Mouse (Mus musculus) lung, embryonic 16.5 days (tissue): ENCODE results near the gene Ccdc102a. TPM values are rescaled to one million over a fixed set of nuclear protein-coding genes. Genes with fewer than 3 reads are reported as not detected.

Source experiments
- ATAC-seq: fragments of 200-750 bp; cut with Nextera tagmentation; 2 replicates; pipeline ENCODE4 v1.8.0; 2017; ENCODE audit warnings: low read depth, mild to moderate bottlenecking, moderate library complexity
- H3K27ac ChIP-seq: fragments of 300-500 bp; sonication (generic); 2 replicates; pipeline ENCODE4 v1.5.1; 2014; ENCODE audit warnings: mild to moderate bottlenecking, control low read depth, low read length
- H3K27me3 ChIP-seq: fragments of 300-500 bp; sonication (generic); 2 replicates; pipeline ENCODE4 v1.6.1; 2014; ENCODE audit warnings: low read depth, low read length, mixed read lengths; ENCODE audit not compliant: control insufficient read depth, insufficient read depth
- H3K36me3 ChIP-seq: fragments of 300-500 bp; sonication (generic); 2 replicates; pipeline ENCODE4 v1.6.1; 2014; ENCODE audit warnings: low read length; ENCODE audit not compliant: control insufficient read depth, insufficient read depth
- H3K4me1 ChIP-seq: fragments of 300-500 bp; sonication (generic); replicated peaks from 2 replicates; pipeline ENCODE4 v1.6.1; 2014; ENCODE audit warnings: low read length, mixed read lengths; ENCODE audit not compliant: control insufficient read depth, insufficient read depth
- H3K4me2 ChIP-seq: fragments of 300-500 bp; sonication (generic); 2 replicates; pipeline ENCODE4 v1.6.1; 2014; ENCODE audit warnings: low read depth, low read length, control low read depth
- H3K4me3 ChIP-seq: fragments of 300-500 bp; sonication (generic); 2 replicates; pipeline ENCODE4 v1.5.1; 2014; ENCODE audit warnings: mild to moderate bottlenecking, low read length, control low read depth
- H3K9ac ChIP-seq: fragments of 300-500 bp; sonication (generic); 2 replicates; pipeline ENCODE4 v1.6.1; 2014; ENCODE audit warnings: low read length, control low read depth
- H3K9me3 ChIP-seq: fragments of 300-500 bp; sonication (generic); 2 replicates; pipeline ENCODE4 v1.6.1; 2016; ENCODE audit warnings: low read length; ENCODE audit not compliant: control insufficient read depth
- WGBS: fragments of 180-500 bp; shearing (Covaris S2); extraction: QIAGEN DNeasy Blood & Tissue Kit; methylation state at CpG from one replicate; pipeline ENCODE4 v1.1.7; 2014; 5-methylcytosine and 5-hydroxymethylcytosine counted together
- polyA plus RNA-seq: library from polyadenylated mRNA; unstranded; fragments of >200 nt; fragmentation: Nextera tagmentation; extraction: Ambion mirVana; gene quantifications from 2 replicates; pipeline ENCODE4 v1.2.1, GENCODE M21; 2015

Ccdc102a gene
- polyA plus RNA-seq, 1 experiment from 2014 or later, result 18.5 TPM

- Histone ChIP-seq H3K36me3 (peaks cover 11% of the 10 kb centered on the region), H3K4me3 (peak overlapping the region; percentile 30), H3K9me3 (no peaks in the 10 kb centered on the region), H3K9ac (peak overlapping the region; percentile 51), H3K4me1 (peaks cover 23% of the 10 kb centered on the region), H3K4me2 (peak overlapping the region; percentile 60), H3K27ac (no peak overlapping the region), H3K27me3 (no peaks in the 10 kb centered on the region)
- WGBS, result 10% methylated on average over 11 of the region's 11 CpGs
- ATAC-seq, result peak; percentile 62
Measured at GRCm38 (mm10) chr8:94899262-94899661, 18.6 kb downstream of the Ccdc102a start.

- H3K9me3 ChIP-seq, result no peaks in the 10 kb centered on the region
- H3K27me3 ChIP-seq, result no peaks in the 10 kb centered on the region
- 13% methylated on average over 2 of the region's 2 CpGs for WGBS
- no peak overlapping the region for H3K4me2 ChIP-seq
- no peaks in the 10 kb centered on the region for H3K4me1 ChIP-seq
- H3K27ac ChIP-seq, result 0 out of 2 replicates have a peak overlapping the region, but pooled peaks have one; percentile 55
- H3K36me3 ChIP-seq, result no peaks in the 10 kb centered on the region
- H3K4me3 ChIP-seq, result no peak overlapping the region
- peak; percentile 84 for ATAC-seq
- no peak overlapping the region for H3K9ac ChIP-seq
Measured at GRCm38 (mm10) chr8:94892917-94893316, 25.0 kb downstream of the Ccdc102a start.

GRCm38 (mm10) chr8:94888383-94889036 lies 29.4 kb downstream of the Ccdc102a start:
- no peaks in the 10 kb centered on the region for H3K9me3 ChIP-seq
- no peaks in the 10 kb centered on the region for H3K4me1 ChIP-seq
- H3K27ac ChIP-seq, result no peak overlapping the region
- no peak overlapping the region for H3K9ac ChIP-seq
- H3K36me3 ChIP-seq, result no peaks in the 10 kb centered on the region
- no peak overlapping the region for H3K4me3 ChIP-seq
- peak overlapping the region; percentile 33; the same call in 1 of the 2 replicates for H3K4me2 ChIP-seq
- WGBS, result 27% methylated on average over 14 of the region's 14 CpGs
- H3K27me3 ChIP-seq, result no peaks in the 10 kb centered on the region
- ATAC-seq, result no peak; the same call in 1 of the 2 replicates

GRCm38 (mm10) chr8:94880742-94881141 lies 37.2 kb downstream of the Ccdc102a start:
- no peak overlapping the region for H3K27ac ChIP-seq
- 58% methylated on average over 4 of the region's 4 CpGs for WGBS

GRCm38 (mm10) chr8:94876820-94877219 lies 41.1 kb downstream of the Ccdc102a start:
- peak overlapping the region; percentile 88 for H3K4me2 ChIP-seq
- peak; percentile 0; the same call in 1 of the 2 replicates for ATAC-seq
- WGBS, result 24% methylated on average over 3 of the region's 3 CpGs

More at GRCm38 (mm10) chr8:94880742-94881141, 37.2 kb downstream of the Ccdc102a start:
- no peak overlapping the region for H3K9ac ChIP-seq
- no peak for ATAC-seq
- no peak overlapping the region for H3K4me2 ChIP-seq
- no peaks in the 10 kb centered on the region for H3K27me3 ChIP-seq
- H3K4me3 ChIP-seq, result no peak overlapping the region
- H3K36me3 ChIP-seq, result no peaks in the 10 kb centered on the region
- peaks cover 7% of the 10 kb centered on the region for H3K4me1 ChIP-seq
- H3K9me3 ChIP-seq, result no peaks in the 10 kb centered on the region

GRCm38 (mm10) chr8:94876197-94876730 lies 41.6 kb downstream of the Ccdc102a start, which contains the start of gene Dok4:
TSS of gene Dok4 (minus strand) at chr8:94876330.
- Histone ChIP-seq H3K27ac (peak within 1 kb of the TSS; percentile 77), H3K36me3 (no peaks in the 10 kb centered on the region), H3K9ac (peak within 1 kb of the TSS; percentile 78), H3K27me3 (no peaks in the 10 kb centered on the region), H3K9me3 (no peaks in the 10 kb centered on the region), H3K4me1 (peaks cover 31% of the 10 kb centered on the region), H3K4me3 (peak within 1 kb of the TSS; percentile 72), H3K4me2 (peak within 1 kb of the TSS; percentile 88)
- under 1% methylated on average over 30 of the region's 37 CpGs for WGBS
- ATAC-seq, result peak; percentile 89

More at GRCm38 (mm10) chr8:94876820-94877219, 41.1 kb downstream of the Ccdc102a start:
- H3K36me3 ChIP-seq, result no peaks in the 10 kb centered on the region
- H3K27ac ChIP-seq, result peak overlapping the region; percentile 75
- no peaks in the 10 kb centered on the region for H3K9me3 ChIP-seq
- H3K4me3 ChIP-seq, result peak overlapping the region; percentile 72; the same call in 1 of the 2 replicates
- H3K9ac ChIP-seq, result 0 out of 2 replicates have a peak overlapping the region, but pooled peaks have one; percentile 7
- H3K27me3 ChIP-seq, result no peaks in the 10 kb centered on the region
- peaks cover 25% of the 10 kb centered on the region for H3K4me1 ChIP-seq

- peak overlapping the region; percentile 78 for H3K9ac ChIP-seq
- ATAC-seq, result no peak
- under 1% methylated on average over 13 of the region's 20 CpGs for WGBS
- H3K4me3 ChIP-seq, result peak overlapping the region; percentile 72
- H3K4me1 ChIP-seq, result peaks cover 35% of the 10 kb centered on the region
- H3K27ac ChIP-seq, result peak overlapping the region; percentile 77
- no peaks in the 10 kb centered on the region for H3K36me3 ChIP-seq
- no peaks in the 10 kb centered on the region for H3K27me3 ChIP-seq
- H3K4me2 ChIP-seq, result peak overlapping the region; percentile 88
- H3K9me3 ChIP-seq, result no peaks in the 10 kb centered on the region
Measured at GRCm38 (mm10) chr8:94875871-94876150, 42.1 kb downstream of the Ccdc102a start.

GRCm38 (mm10) chr8:94875096-94875870 lies 42.6 kb downstream of the Ccdc102a start:
- no peaks in the 10 kb centered on the region for H3K27me3 ChIP-seq
- ATAC-seq, result no peak
- H3K4me2 ChIP-seq, result peak overlapping the region; percentile 88
- H3K36me3 ChIP-seq, result no peaks in the 10 kb centered on the region
- 11% methylated on average over 17 of the region's 17 CpGs for WGBS
- H3K9me3 ChIP-seq, result no peaks in the 10 kb centered on the region
- H3K9ac ChIP-seq, result peak overlapping the region; percentile 78
- peaks cover 40% of the 10 kb centered on the region for H3K4me1 ChIP-seq
- H3K27ac ChIP-seq, result peak overlapping the region; percentile 77
- peak overlapping the region; percentile 72 for H3K4me3 ChIP-seq

- no peak for ATAC-seq
- Histone ChIP-seq H3K4me1 (peaks cover 49% of the 10 kb centered on the region), H3K27me3 (no peaks in the 10 kb centered on the region), H3K36me3 (no peaks in the 10 kb centered on the region), H3K4me3 (peak overlapping the region; percentile 72), H3K9ac (peak overlapping the region; percentile 78), H3K4me2 (peak overlapping the region; percentile 88), H3K9me3 (no peaks in the 10 kb centered on the region), H3K27ac (no peak overlapping the region)
- WGBS, result 11% methylated on average over 6 of the region's 6 CpGs
Measured at GRCm38 (mm10) chr8:94874358-94874757, 43.5 kb downstream of the Ccdc102a start.
